Mouse (Mus musculus) forebrain, embryonic 13.5 days (tissue): Measurements from ENCODE around the gene Rgs12. TPM values are rescaled to one million over a fixed set of nuclear protein-coding genes. Genes with fewer than 3 reads are reported as not detected.
A peak's percentile ranks its signal among the peaks of the same experiment; 100 is the strongest.

Experiments used
- ATAC-seq: fragments of 200-750 bp; cut with Nextera tagmentation; 2 replicates; pipeline ENCODE4 v1.8.0; 2017
- H3K27ac ChIP-seq: fragments of 300-500 bp; sonication (generic); 2 replicates; pipeline ENCODE4 v1.5.1; 2015; ENCODE audit warnings: inconsistent platforms, mild to moderate bottlenecking, moderate library complexity
- H3K27me3 ChIP-seq: fragments of 300-500 bp; sonication (generic); 2 replicates; pipeline ENCODE4 v1.6.1; 2015; ENCODE audit warnings: mild to moderate bottlenecking, inconsistent platforms
- H3K36me3 ChIP-seq: fragments of 300-500 bp; sonication (generic); 2 replicates; pipeline ENCODE4 v1.6.1; 2015; ENCODE audit warnings: mild to moderate bottlenecking, inconsistent platforms; ENCODE audit not compliant: poor library complexity, severe bottlenecking
- H3K4me1 ChIP-seq: fragments of 300-500 bp; sonication (generic); 2 replicates; pipeline ENCODE4 v1.6.1; 2015; ENCODE audit warnings: inconsistent platforms
- H3K4me2 ChIP-seq: fragments of 300-500 bp; sonication (generic); 2 replicates; pipeline ENCODE4 v1.6.1; 2015; ENCODE audit warnings: inconsistent platforms, mild to moderate bottlenecking, moderate library complexity
- H3K4me3 ChIP-seq: fragments of 300-500 bp; sonication (generic); 2 replicates; pipeline ENCODE4 v1.5.1; 2015; ENCODE audit warnings: mild to moderate bottlenecking, inconsistent platforms
- H3K9ac ChIP-seq: fragments of 300-500 bp; sonication (generic); 2 replicates; pipeline ENCODE4 v1.6.1; 2015; ENCODE audit warnings: mild to moderate bottlenecking, inconsistent platforms
- H3K9me3 ChIP-seq: fragments of 300-500 bp; sonication (generic); replicated peaks from 2 replicates; pipeline ENCODE4 v1.6.1; 2016; ENCODE audit warnings: inconsistent platforms
- WGBS: fragments of 180-500 bp; shearing (Covaris S2); methylation state at CpG from one replicate; pipeline ENCODE4 v1.1.7; 2015; 5-methylcytosine and 5-hydroxymethylcytosine counted together
- polyA plus RNA-seq: library from polyadenylated mRNA; unstranded; fragments of >200 nt; fragmentation: Nextera tagmentation; extraction: Ambion mirVana; gene quantifications from 2 replicates; pipeline ENCODE4 v1.2.1, GENCODE M21; 2015

Gene Rgs12
- polyA plus RNA-seq, 1 experiment from 2014 or later, result 64.7 TPM

- Histone ChIP-seq H3K36me3 (peaks cover 14% of the 10 kb centered on the region), H3K4me1 (peaks cover 10% of the 10 kb centered on the region), H3K9ac (no peak overlapping the region), H3K27me3 (no peaks in the 10 kb centered on the region), H3K27ac (0 out of 2 replicates have a peak overlapping the region, but pooled peaks have one; percentile 21), H3K9me3 (no peaks in the 10 kb centered on the region), H3K4me2 (no peak overlapping the region), H3K4me3 (no peak overlapping the region)
- ATAC-seq, result no peak
- 57% methylated on average over 3 of the region's 3 CpGs for WGBS
Observed at GRCm38 (mm10) chr5:34998754-34999153, 49.5 kb downstream of the Rgs12 start.

GRCm38 (mm10) chr5:34999281-34999680, 50.0 kb downstream of the Rgs12 start:
- Histone ChIP-seq H3K4me3 (no peak overlapping the region), H3K27ac (0 out of 2 replicates have a peak overlapping the region, but pooled peaks have one; percentile 21), H3K36me3 (peaks cover 14% of the 10 kb centered on the region), H3K9ac (no peak overlapping the region), H3K4me1 (peaks cover 10% of the 10 kb centered on the region), H3K27me3 (no peaks in the 10 kb centered on the region), H3K9me3 (no peaks in the 10 kb centered on the region), H3K4me2 (no peak overlapping the region)
- ATAC-seq, result no peak
- 75% methylated on average over 6 of the region's 6 CpGs for WGBS

GRCm38 (mm10) chr5:35000323-35000722, 51.1 kb downstream of the Rgs12 start:
- Histone ChIP-seq H3K27me3 (no peaks in the 10 kb centered on the region), H3K36me3 (peaks cover 18% of the 10 kb centered on the region), H3K9me3 (no peaks in the 10 kb centered on the region), H3K4me2 (no peak overlapping the region), H3K4me3 (no peak overlapping the region), H3K9ac (no peak overlapping the region), H3K27ac (no peak overlapping the region), H3K4me1 (peaks cover 10% of the 10 kb centered on the region)
- no peak for ATAC-seq

GRCm38 (mm10) chr5:35001144-35001543, 51.9 kb downstream of the Rgs12 start:
- 72% methylated on average over 3 of the region's 3 CpGs for WGBS
- no peak for ATAC-seq
- Histone ChIP-seq H3K36me3 (peaks cover 22% of the 10 kb centered on the region), H3K27ac (no peak overlapping the region), H3K27me3 (no peaks in the 10 kb centered on the region), H3K4me2 (no peak overlapping the region), H3K9ac (no peak overlapping the region), H3K4me3 (no peak overlapping the region), H3K4me1 (peaks cover 10% of the 10 kb centered on the region), H3K9me3 (no peaks in the 10 kb centered on the region)

GRCm38 (mm10) chr5:35003611-35004162, 54.4 kb downstream of the Rgs12 start:
- Histone ChIP-seq H3K4me2 (no peak overlapping the region), H3K27ac (no peak overlapping the region), H3K27me3 (no peaks in the 10 kb centered on the region), H3K9me3 (no peaks in the 10 kb centered on the region), H3K36me3 (peaks cover 29% of the 10 kb centered on the region), H3K4me3 (no peak overlapping the region), H3K4me1 (peaks cover 10% of the 10 kb centered on the region), H3K9ac (no peak overlapping the region)
- WGBS, result 84% methylated on average over 7 of the region's 7 CpGs
- peak; percentile 41; the same call in 1 of the 2 replicates for ATAC-seq

- no peak overlapping the region for H3K9ac ChIP-seq
- H3K4me1 ChIP-seq, result peaks cover 10% of the 10 kb centered on the region
- WGBS, result 90% methylated on average over 2 of the region's 2 CpGs
- H3K27ac ChIP-seq, result no peak overlapping the region
- H3K4me3 ChIP-seq, result no peak overlapping the region
- ATAC-seq, result no peak
- peaks cover 30% of the 10 kb centered on the region for H3K36me3 ChIP-seq
- H3K9me3 ChIP-seq, result no peaks in the 10 kb centered on the region
- H3K4me2 ChIP-seq, result no peak overlapping the region
- H3K27me3 ChIP-seq, result no peaks in the 10 kb centered on the region
Observed at GRCm38 (mm10) chr5:35004769-35005168, 55.5 kb downstream of the Rgs12 start.

- Histone ChIP-seq H3K27me3 (no peaks in the 10 kb centered on the region), H3K36me3 (peaks cover 25% of the 10 kb centered on the region), H3K27ac (no peak overlapping the region), H3K4me3 (no peak overlapping the region), H3K9ac (no peak overlapping the region), H3K4me1 (peaks cover 10% of the 10 kb centered on the region), H3K9me3 (no peaks in the 10 kb centered on the region), H3K4me2 (no peak overlapping the region)
- 95% methylated on average over 3 of the region's 3 CpGs for WGBS
- no peak for ATAC-seq
Observed at GRCm38 (mm10) chr5:35005659-35006058, 56.4 kb downstream of the Rgs12 start.

GRCm38 (mm10) chr5:35006599-35006998, 57.4 kb downstream of the Rgs12 start:
- ATAC-seq, result no peak
- H3K36me3 ChIP-seq, result peaks cover 27% of the 10 kb centered on the region
- 77% methylated on average over 2 of the region's 2 CpGs for WGBS

GRCm38 (mm10) chr5:35009163-35009562, 59.9 kb downstream of the Rgs12 start:
- no peaks in the 10 kb centered on the region for H3K9me3 ChIP-seq
- H3K4me1 ChIP-seq, result peaks cover 10% of the 10 kb centered on the region
- H3K36me3 ChIP-seq, result peaks cover 27% of the 10 kb centered on the region
- H3K4me3 ChIP-seq, result no peak overlapping the region
- 94% methylated on average over 4 of the region's 4 CpGs for WGBS
- no peak for ATAC-seq
- H3K27me3 ChIP-seq, result no peaks in the 10 kb centered on the region
- no peak overlapping the region for H3K4me2 ChIP-seq
- H3K27ac ChIP-seq, result no peak overlapping the region
- no peak overlapping the region for H3K9ac ChIP-seq

More at GRCm38 (mm10) chr5:35006599-35006998, 57.4 kb downstream of the Rgs12 start:
- H3K4me3 ChIP-seq, result no peak overlapping the region
- no peaks in the 10 kb centered on the region for H3K9me3 ChIP-seq
- no peaks in the 10 kb centered on the region for H3K27me3 ChIP-seq
- H3K27ac ChIP-seq, result no peak overlapping the region
- H3K9ac ChIP-seq, result no peak overlapping the region
- peaks cover 10% of the 10 kb centered on the region for H3K4me1 ChIP-seq
- H3K4me2 ChIP-seq, result no peak overlapping the region

GRCm38 (mm10) chr5:35010656-35011055, 61.4 kb downstream of the Rgs12 start:
- ATAC-seq, result no peak
- H3K9me3 ChIP-seq, result no peaks in the 10 kb centered on the region
- H3K27me3 ChIP-seq, result no peaks in the 10 kb centered on the region
- no peak overlapping the region for H3K4me2 ChIP-seq
- 87% methylated on average over 5 of the region's 5 CpGs for WGBS
- H3K4me1 ChIP-seq, result peaks cover 15% of the 10 kb centered on the region
- H3K9ac ChIP-seq, result no peak overlapping the region
- peaks cover 21% of the 10 kb centered on the region for H3K36me3 ChIP-seq
- H3K4me3 ChIP-seq, result no peak overlapping the region
- H3K27ac ChIP-seq, result no peak overlapping the region

GRCm38 (mm10) chr5:35011156-35011923, 62.1 kb downstream of the Rgs12 start:
- Histone ChIP-seq H3K27me3 (no peaks in the 10 kb centered on the region), H3K4me3 (no peak overlapping the region), H3K9me3 (no peaks in the 10 kb centered on the region), H3K4me1 (peaks cover 15% of the 10 kb centered on the region), H3K9ac (no peak overlapping the region), H3K27ac (no peak overlapping the region), H3K36me3 (peaks cover 18% of the 10 kb centered on the region), H3K4me2 (no peak overlapping the region)
- 95% methylated on average over 6 of the region's 6 CpGs for WGBS
- no peak for ATAC-seq

GRCm38 (mm10) chr5:35014036-35014435, 64.8 kb downstream of the Rgs12 start:
- no peak overlapping the region for H3K4me2 ChIP-seq
- no peaks in the 10 kb centered on the region for H3K27me3 ChIP-seq
- no peaks in the 10 kb centered on the region for H3K9me3 ChIP-seq
- H3K36me3 ChIP-seq, result peaks cover 10% of the 10 kb centered on the region; the same call in 1 of the 2 replicates
- H3K4me1 ChIP-seq, result peaks cover 15% of the 10 kb centered on the region
- ATAC-seq, result peak; percentile 69
- H3K4me3 ChIP-seq, result no peak overlapping the region
- WGBS, result 31% methylated on average over 6 of the region's 6 CpGs
- peak overlapping the region; percentile 76 for H3K27ac ChIP-seq
- H3K9ac ChIP-seq, result 0 out of 2 replicates have a peak overlapping the region, but pooled peaks have one; percentile 13
